Mouse (Mus musculus) activated CD4-positive, CD25-positive, alpha-beta regulatory T cell (primary cell): ENCODE measurements around the gene Olfr1393. TPM values are rescaled to one million over a fixed set of nuclear protein-coding genes. Genes with fewer than 3 reads are reported as not detected.

ENCODE experiments used
- polyA plus RNA-seq, 2 experiments: library from polyadenylated mRNA; unstranded; fragments of 100-300 nt; shearing (Covaris generic); gene quantifications; one replicate each; pipeline ENCODE4 v1.2.1; 2017

Gene Olfr1393
- polyA plus RNA-seq = not detected

GRCm38 (mm10) chr11:49278222-49278621 is at the start of gene Olfr1393:
Gene Olfr1393 (plus strand): TSS chr11:49278304.

GRCm38 (mm10) chr11:49243727-49244594 is 34.1 kb upstream of the Olfr1393 start, which contains the start of gene Mgat1:
Gene Mgat1 (plus strand): TSS chr11:49244191.

DNA sequence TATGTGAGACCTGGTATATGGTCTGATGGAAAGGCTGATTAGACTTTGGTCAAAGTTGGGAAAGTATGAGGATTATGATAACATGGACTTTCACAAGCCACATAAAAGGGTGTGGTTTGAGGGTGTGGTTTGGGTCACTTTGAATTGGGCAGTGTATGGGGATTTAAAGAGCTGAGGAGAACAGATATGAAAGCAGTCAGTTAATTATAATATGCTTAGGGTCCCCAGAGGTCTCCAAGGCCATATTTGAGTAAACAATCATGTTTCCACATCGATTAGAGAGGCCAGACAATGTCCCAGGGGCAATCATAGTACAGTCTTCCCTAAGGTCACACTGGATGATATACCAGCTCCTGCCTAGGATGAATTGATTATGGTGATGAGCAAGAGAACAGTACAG is 6.9 kb downstream of the Olfr1393 start, which contains the start of gene Olfr1392:
TSS of gene Olfr1392 (plus strand) at position 301 of the 400 bp plus-strand sequence.

GRCm38 (mm10) chr11:49304441-49304840 is 26.3 kb downstream of the Olfr1393 start, which contains the start of gene Olfr10:
Gene Olfr10 (plus strand): TSS chr11:49304741.

GRCm38 (mm10) chr11:49322442-49322841 is 44.3 kb downstream of the Olfr1393 start, which contains the start of gene Olfr1391:
Gene Olfr1391 (plus strand): TSS chr11:49322742.

Other genes with a start within 250 kb of the Olfr1393 start
- gene 9930111J21Rik2, start 227.1 kb upstream of the Olfr1393 start, polyA plus RNA-seq = 10 to 100 TPM; 60.5 to 94.4 TPM
- 100 to 1,000 TPM; 342 to 358 TPM for gene Tgtp2, start 214.1 kb upstream of the Olfr1393 start, polyA plus RNA-seq
- 100 to 1,000 TPM; 570 to 631 TPM for gene Ifi47, start 201.7 kb upstream of the Olfr1393 start, polyA plus RNA-seq
- gene Olfr1396, start 163.4 kb upstream of the Olfr1393 start, polyA plus RNA-seq = under 1 TPM in 1 of 2 experiments, not detected in 1; 0.06 TPM
- not detected for gene Olfr1395, start 136.0 kb upstream of the Olfr1393 start, polyA plus RNA-seq
- not detected for gene Olfr1394, start 123.9 kb upstream of the Olfr1393 start, polyA plus RNA-seq
- gene Btnl9, start 91.1 kb upstream of the Olfr1393 start, polyA plus RNA-seq = not detected
- 10 to 100 TPM; 49.5 to 55.2 TPM for gene Zfp62, start 75.0 kb upstream of the Olfr1393 start, polyA plus RNA-seq
- gene Mgat1, start 34.1 kb upstream of the Olfr1393 start, polyA plus RNA-seq = 100 to 1,000 TPM in 1 of 2 experiments, 10 to 100 TPM in 1; 58.6 to 112 TPM
- gene Olfr1392, start 7.0 kb downstream of the Olfr1393 start, polyA plus RNA-seq = under 1 TPM in 1 of 2 experiments, not detected in 1; 0.05 TPM
- not detected for gene Olfr10, start 26.4 kb downstream of the Olfr1393 start, polyA plus RNA-seq
- not detected for gene Olfr1391, start 44.4 kb downstream of the Olfr1393 start, polyA plus RNA-seq
- not detected for gene Olfr1390, start 56.9 kb downstream of the Olfr1393 start, polyA plus RNA-seq
- gene Olfr1389, start 144.8 kb downstream of the Olfr1393 start, polyA plus RNA-seq = not detected
- under 1 TPM in 1 of 2 experiments, not detected in 1; 0.06 TPM for gene Olfr1388, start 158.3 kb downstream of the Olfr1393 start, polyA plus RNA-seq
- not detected for gene Olfr1387, start 177.0 kb downstream of the Olfr1393 start, polyA plus RNA-seq
- gene Olfr1386, start 186.7 kb downstream of the Olfr1393 start, polyA plus RNA-seq = not detected
- under 1 TPM; 0.04 to 0.22 TPM for gene Olfr1385, start 210.8 kb downstream of the Olfr1393 start, polyA plus RNA-seq
- not detected for gene Olfr1384, start 228.4 kb downstream of the Olfr1393 start, polyA plus RNA-seq
- gene Olfr1383, start 241.3 kb downstream of the Olfr1393 start, polyA plus RNA-seq = not detected
- under 1 TPM in 1 of 2 experiments, not detected in 1; 0.07 TPM for gene Olfr1382, start 249.9 kb downstream of the Olfr1393 start, polyA plus RNA-seq